In genomic region chr15:102145330-102145729, GRCm38 (mm10) we compare ENCODE assay signal across 10 mouse cellular contexts. TPM values are rescaled to one million over a fixed set of nuclear protein-coding genes. Genes with fewer than 3 reads are reported as not detected.
A peak's percentile ranks its signal among the peaks of the same experiment; 100 is the strongest.
DNase-seq lines count a peak whose midpoint lies in the region; ATAC-seq and TF ChIP-seq lines count a peak whose summit lies in the region.
"Had no signal": no experiment of that assay in that cellular context is flagged by ENCODE, and none has a peak within 500 bp of the region (broad histone marks: within the 10 kb centered on the region; RNA-seq: fewer than 3 reads in every experiment).

No protein-coding gene starts in this region.

- H3K4me2 ChIP-seq in kidney, embryonic 16.5 days (replicated peaks; ENCODE audit: low read depth, low read length), result peak overlapping the region; percentile 53
- no peak overlapping the region for H3K4me2 ChIP-seq in midbrain, postnatal 0 days (ENCODE audit: low read depth, low read length, poor library complexity, severe bottlenecking)

- H3K79me2 ChIP-seq in MEL (ENCODE audit: control insufficient read depth, insufficient read depth, low read length, poor library complexity), result peaks cover 1% of the 10 kb centered on the region; the same call in 1 of the 2 replicates

- no peak overlapping the region for H3K27ac ChIP-seq in kidney, embryonic 16.5 days (ENCODE audit: low read length)
- no peak overlapping the region for H3K27ac ChIP-seq in kidney, adult 2 months (ENCODE audit: insufficient read depth, low read depth, low read length)
- no peak overlapping the region for H3K27ac ChIP-seq in MEL (ENCODE audit: control insufficient read depth, low read depth, low read length)
- H3K27ac ChIP-seq in midbrain, postnatal 0 days (ENCODE audit: low read depth, low read length), result no peak overlapping the region
- H3K27ac ChIP-seq: forebrain, embryonic 12.5 days; midbrain, embryonic 15.5 days had no signal

- peaks cover 36% of the 10 kb centered on the region for H3K4me1 ChIP-seq in kidney, embryonic 16.5 days (ENCODE audit: insufficient read depth, low read length)
- peaks cover 6% of the 10 kb centered on the region for H3K4me1 ChIP-seq in kidney, adult 2 months (ENCODE audit: control insufficient read depth, insufficient read depth, low read length)
- H3K4me1 ChIP-seq in MEL (ENCODE audit: control insufficient read depth in 1 of 2, insufficient read depth in 2 of 2, low read length in 2 of 2), result peaks cover 10 to 22% of the 10 kb centered on the region in 2 experiments
- no peaks in the 10 kb centered on the region for H3K4me1 ChIP-seq in midbrain, postnatal 0 days (ENCODE audit: insufficient read depth, low read length)

- H3K36me3 ChIP-seq in kidney, embryonic 16.5 days (ENCODE audit: insufficient read depth, low read length), result no peaks in the 10 kb centered on the region
- no peaks in the 10 kb centered on the region for H3K36me3 ChIP-seq in kidney, adult 2 months (ENCODE audit: control insufficient read depth, insufficient read depth, low read length)
- H3K36me3 ChIP-seq in MEL (ENCODE audit: control insufficient read depth in 1 of 2, insufficient read depth in 2 of 2, low read length in 2 of 2), result peaks cover 0 to 21% of the 10 kb centered on the region in 2 experiments; a peak in 2 of 4 replicates
- no peaks in the 10 kb centered on the region for H3K36me3 ChIP-seq in midbrain, postnatal 0 days (ENCODE audit: insufficient read depth, low read length)
- H3K36me3 ChIP-seq: forebrain, embryonic 12.5 days; midbrain, embryonic 15.5 days had no signal

- TF ChIP-seq POLR2A in kidney, adult 2 months (IDR thresholded peaks at IDR 0.05; ENCODE audit: low read depth, low read length), result no peak
- no peak for TF ChIP-seq POLR2A in MEL (IDR thresholded peaks at IDR 0.05; ENCODE audit: control insufficient read depth in 1 of 2, insufficient read depth in 1 of 2, low read depth in 1 of 2, low read length in 2 of 2, poor library complexity in 1 of 2)

- no peak overlapping the region for H3K9ac ChIP-seq in kidney, embryonic 16.5 days (replicated peaks; ENCODE audit: low read length)
- H3K9ac ChIP-seq in MEL (ENCODE audit: control insufficient read depth, low read depth, low read length, poor library complexity, severe bottlenecking), result no peak overlapping the region
- H3K9ac ChIP-seq in midbrain, postnatal 0 days (replicated peaks; ENCODE audit: low read length, poor library complexity, severe bottlenecking), result no peak overlapping the region
- H3K9ac ChIP-seq: midbrain, embryonic 15.5 days had no signal

- H3K9me3 ChIP-seq in kidney, embryonic 16.5 days (ENCODE audit: low read length), result no peaks in the 10 kb centered on the region
- no peaks in the 10 kb centered on the region for H3K9me3 ChIP-seq in MEL (replicated peaks; ENCODE audit: insufficient read depth, low read length)
- H3K9me3 ChIP-seq in midbrain, postnatal 0 days (ENCODE audit: low read length), result no peaks in the 10 kb centered on the region
- H3K9me3 ChIP-seq: forebrain, embryonic 12.5 days; midbrain, embryonic 15.5 days had no signal

- no peak for TF ChIP-seq CTCF in kidney, adult 2 months (conservative IDR thresholded peaks at IDR 0.05; ENCODE audit: insufficient read depth, insufficient read length, low read depth, low read length)
- no peak for TF ChIP-seq CTCF in MEL (IDR thresholded peaks at IDR 0.05 in 2 of 3, conservative IDR thresholded peaks at IDR 0.05 in 1 of 3; ENCODE audit: control insufficient read depth in 1 of 3, insufficient read depth in 1 of 3, low read depth in 2 of 3, low read length in 3 of 3, poor library complexity in 1 of 3, severe bottlenecking in 1 of 3)
- no peak for TF ChIP-seq CTCF in midbrain, postnatal 0 days (IDR thresholded peaks at IDR 0.05)

- peak overlapping the region; percentile 36 for H3K4me3 ChIP-seq in kidney, embryonic 16.5 days (ENCODE audit: low read length)
- no peak overlapping the region for H3K4me3 ChIP-seq in kidney, adult 2 months (ENCODE audit: insufficient read depth, low read depth, low read length)
- H3K4me3 ChIP-seq in MEL (ENCODE audit: control insufficient read depth in 1 of 2, insufficient read depth in 1 of 2, low read depth in 2 of 2, low read length in 2 of 2), result no peak overlapping the region
- no peak overlapping the region for H3K4me3 ChIP-seq in midbrain, postnatal 0 days (ENCODE audit: low read depth, low read length)
- H3K4me3 ChIP-seq: midbrain, embryonic 15.5 days had no signal

- H3K27me3 ChIP-seq in kidney, embryonic 16.5 days (ENCODE audit: insufficient read depth, low read length), result peaks cover 24% of the 10 kb centered on the region
- H3K27me3 ChIP-seq in kidney, adult 2 months (replicated peaks; ENCODE audit: control insufficient read depth, insufficient read depth, low read length), result no peaks in the 10 kb centered on the region
- no peaks in the 10 kb centered on the region for H3K27me3 ChIP-seq in MEL (ENCODE audit: control insufficient read depth in 1 of 2, insufficient read depth in 2 of 2, low read length in 2 of 2)
- H3K27me3 ChIP-seq in midbrain, postnatal 0 days (ENCODE audit: insufficient read depth, low read length), result peaks cover 26% of the 10 kb centered on the region

- TF ChIP-seq EP300 in MEL (IDR thresholded peaks at IDR 0.05; ENCODE audit: low read depth in 1 of 2, low read length in 2 of 2), result peak; percentile 45 to 48; a peak in 3 of 4 replicates

- WGBS in kidney, embryonic 16.5 days, result 61% methylated on average over 10 of the region's 10 CpGs
- WGBS in kidney, adult 2 months, result 73% methylated on average over 10 of the region's 10 CpGs
- WGBS in midbrain, postnatal 0 days, result 85% methylated on average over 10 of the region's 10 CpGs

- DNase-seq in kidney, adult 2 months, result no peak
- DNase-seq in MEL (ENCODE audit: low read depth, low spot score), result peak; percentile 66
- DNase-seq in brain, adult 2 months (ENCODE audit: low read depth, low spot score), result peak; percentile 91
- DNase-seq in left cerebral cortex, postnatal 14 days (ENCODE audit: low spot score in 2 of 2), result peak; percentile 27 to 48
- DNase-seq in thymus, postnatal 36 days, result no peak
- DNase-seq in midbrain, postnatal 0 days (ENCODE audit: low spot score), result no peak
- no peak for DNase-seq in B cell, adult 2 months

- intact Hi-C loops in left cerebral cortex, postnatal 14 days (cut with DNase I), result loop anchor here (5.0 kb wide), 1 partner anchor 38 kb away; no protein-coding TSS in a partner anchor

- no peak for ATAC-seq in kidney, embryonic 16.5 days (ENCODE audit: low FRiP score, low TSS enrichment)
- no peak for ATAC-seq in midbrain, postnatal 0 days (ENCODE audit: low FRiP score)
- ATAC-seq: midbrain, embryonic 15.5 days had no signal

- TF ChIP-seq RAD21 in MEL (IDR thresholded peaks at IDR 0.05; ENCODE audit: low read depth, low read length), result no peak

RNA-seq across cellular contexts. Expression of gene Igfbp6, which starts 1.2 kb away (rescaled TPM):
- polyA plus RNA-seq in kidney, embryonic 16.5 days (2015; fragmentation: Nextera tagmentation; extraction: Ambion mirVana), result 33.0 and 33.9 TPM in 2 replicates
- polyA plus RNA-seq in kidney, adult 2 months (2012; rRNA removed), result 18.5 and 26.8 TPM in 2 replicates
- 0.65 and 1.1 TPM in 2 replicates for total RNA-seq in MEL (2012; rRNA removed)
- 1 to 10 TPM in 1 of 2 experiments, not detected in 1; 1.8 TPM for polyA plus RNA-seq in MEL (2012; ENCODE audit: insufficient read depth in 1 of 2, insufficient read length in 2 of 2, low read depth in 1 of 2, low replicate concordance in 2 of 2, missing spikeins in 1 of 2)
- total RNA-seq in left cerebral cortex, postnatal 14 days (2021), result 10 to 100 TPM; 11.9 to 13.5 TPM
- total RNA-seq in midbrain, postnatal 0 days (2014; rRNA removed), result 11.9 and 13.6 TPM in 2 replicates
- polyA plus RNA-seq in midbrain, postnatal 0 days (2015; fragmentation: Nextera tagmentation; extraction: Ambion mirVana), result 9.9 and 12.7 TPM in 2 replicates

RNA-seq across cellular contexts. Expression of gene Soat2, which starts 5.0 kb away (rescaled TPM):
- 0.40 and 0.41 TPM in 2 replicates for polyA plus RNA-seq in kidney, embryonic 16.5 days (2015; fragmentation: Nextera tagmentation; extraction: Ambion mirVana)
- polyA plus RNA-seq in kidney, adult 2 months (2012; rRNA removed), result 1.1 and 1.2 TPM in 2 replicates
- total RNA-seq in MEL (2012; rRNA removed), result 20.0 and 31.0 TPM in 2 replicates
- polyA plus RNA-seq in MEL (2012; ENCODE audit: insufficient read depth in 1 of 2, insufficient read length in 2 of 2, low read depth in 1 of 2, low replicate concordance in 2 of 2, missing spikeins in 1 of 2), result 10 to 100 TPM in 1 of 2 experiments, not detected in 1; 44.8 TPM
- total RNA-seq in left cerebral cortex, postnatal 14 days (2021), result not detected
- total RNA-seq in midbrain, postnatal 0 days (2014; rRNA removed), result 0.61 TPM in 1 of 2 replicates, not detected in the other
- 0.06 and 0.12 TPM in 2 replicates for polyA plus RNA-seq in midbrain, postnatal 0 days (2015; fragmentation: Nextera tagmentation; extraction: Ambion mirVana)
- polyA plus RNA-seq: midbrain, embryonic 15.5 days had no signal

RNA-seq across cellular contexts. Expression of gene Spryd3, which starts 9.3 kb away (rescaled TPM):
- 19.0 and 22.4 TPM in 2 replicates for polyA plus RNA-seq in kidney, embryonic 16.5 days (2015; fragmentation: Nextera tagmentation; extraction: Ambion mirVana)
- 29.7 and 30.1 TPM in 2 replicates for polyA plus RNA-seq in kidney, adult 2 months (2012; rRNA removed)
- total RNA-seq in MEL (2012; rRNA removed), result 26.5 and 29.3 TPM in 2 replicates
- polyA plus RNA-seq in MEL (2012; ENCODE audit: insufficient read depth in 1 of 2, insufficient read length in 2 of 2, low read depth in 1 of 2, low replicate concordance in 2 of 2, missing spikeins in 1 of 2), result 10 to 100 TPM in 1 of 2 experiments, not detected in 1; 35.4 TPM
- 100 to 1,000 TPM; 143 to 152 TPM for total RNA-seq in left cerebral cortex, postnatal 14 days (2021)
- 120 and 134 TPM in 2 replicates for total RNA-seq in midbrain, postnatal 0 days (2014; rRNA removed)
- polyA plus RNA-seq in midbrain, postnatal 0 days (2015; fragmentation: Nextera tagmentation; extraction: Ambion mirVana), result 118 and 120 TPM in 2 replicates

RNA-seq across cellular contexts. Expression of gene Tns2, which starts 45.1 kb away (rescaled TPM):
- polyA plus RNA-seq in kidney, embryonic 16.5 days (2015; fragmentation: Nextera tagmentation; extraction: Ambion mirVana), result 51.2 and 56.3 TPM in 2 replicates
- polyA plus RNA-seq in kidney, adult 2 months (2012; rRNA removed), result 124 and 143 TPM in 2 replicates
- 0.16 and 0.42 TPM in 2 replicates for total RNA-seq in MEL (2012; rRNA removed)
- 1 to 10 TPM in 1 of 2 experiments, not detected in 1; 3.1 TPM for polyA plus RNA-seq in MEL (2012; ENCODE audit: insufficient read depth in 1 of 2, insufficient read length in 2 of 2, low read depth in 1 of 2, low replicate concordance in 2 of 2, missing spikeins in 1 of 2)
- 10 to 100 TPM; 14.4 to 18.5 TPM for total RNA-seq in left cerebral cortex, postnatal 14 days (2021)
- 18.1 and 20.4 TPM in 2 replicates for total RNA-seq in midbrain, postnatal 0 days (2014; rRNA removed)
- 5.1 and 6.3 TPM in 2 replicates for polyA plus RNA-seq in midbrain, postnatal 0 days (2015; fragmentation: Nextera tagmentation; extraction: Ambion mirVana)

RNA-seq across cellular contexts. Expression of gene Zfp740, which starts 57.7 kb away (rescaled TPM):
- 82.1 and 88.7 TPM in 2 replicates for polyA plus RNA-seq in kidney, embryonic 16.5 days (2015; fragmentation: Nextera tagmentation; extraction: Ambion mirVana)
- 29.1 and 30.3 TPM in 2 replicates for polyA plus RNA-seq in kidney, adult 2 months (2012; rRNA removed)
- total RNA-seq in MEL (2012; rRNA removed), result 39.9 and 40.5 TPM in 2 replicates
- 10 to 100 TPM in 1 of 2 experiments, not detected in 1; 50.1 TPM for polyA plus RNA-seq in MEL (2012; ENCODE audit: insufficient read depth in 1 of 2, insufficient read length in 2 of 2, low read depth in 1 of 2, low replicate concordance in 2 of 2, missing spikeins in 1 of 2)
- total RNA-seq in left cerebral cortex, postnatal 14 days (2021), result 10 to 100 TPM; 55.2 to 61.6 TPM
- 42.9 and 57.7 TPM in 2 replicates for total RNA-seq in midbrain, postnatal 0 days (2014; rRNA removed)
- polyA plus RNA-seq in midbrain, postnatal 0 days (2015; fragmentation: Nextera tagmentation; extraction: Ambion mirVana), result 25.1 and 27.6 TPM in 2 replicates

Comparison
In these comparisons a context has a peak if more than half of its experiments do, and no peak if none do; other contexts are left out.
1. DNase-seq: peak in MEL (single experiment), brain, adult 2 months (single experiment) and left cerebral cortex, postnatal 14 days (2 of 2); none in kidney, adult 2 months (single experiment), thymus, postnatal 36 days (0 of 2), midbrain, postnatal 0 days (single experiment) and B cell, adult 2 months (0 of 2).
2. RNA of gene Soat2, which starts 5.0 kb away (polyA plus RNA-seq): 44.8 TPM in MEL; 1.1 to 1.2 TPM in kidney, adult 2 months, 0.40 to 0.41 TPM in kidney, embryonic 16.5 days and 0.06 to 0.12 TPM in midbrain, postnatal 0 days; every median in the first group is over 10 times any median in the second.